Mouse (Mus musculus): ENCODE results near the gene Neurod2. TPM values are rescaled to one million over a fixed set of nuclear protein-coding genes. Genes with fewer than 3 reads are reported as not detected.
A peak's percentile ranks its signal among the peaks of the same experiment; 100 is the strongest.

Gene Neurod2
- polyA plus RNA-seq, 1 experiment from 2014 or later, result not detected

DNA sequence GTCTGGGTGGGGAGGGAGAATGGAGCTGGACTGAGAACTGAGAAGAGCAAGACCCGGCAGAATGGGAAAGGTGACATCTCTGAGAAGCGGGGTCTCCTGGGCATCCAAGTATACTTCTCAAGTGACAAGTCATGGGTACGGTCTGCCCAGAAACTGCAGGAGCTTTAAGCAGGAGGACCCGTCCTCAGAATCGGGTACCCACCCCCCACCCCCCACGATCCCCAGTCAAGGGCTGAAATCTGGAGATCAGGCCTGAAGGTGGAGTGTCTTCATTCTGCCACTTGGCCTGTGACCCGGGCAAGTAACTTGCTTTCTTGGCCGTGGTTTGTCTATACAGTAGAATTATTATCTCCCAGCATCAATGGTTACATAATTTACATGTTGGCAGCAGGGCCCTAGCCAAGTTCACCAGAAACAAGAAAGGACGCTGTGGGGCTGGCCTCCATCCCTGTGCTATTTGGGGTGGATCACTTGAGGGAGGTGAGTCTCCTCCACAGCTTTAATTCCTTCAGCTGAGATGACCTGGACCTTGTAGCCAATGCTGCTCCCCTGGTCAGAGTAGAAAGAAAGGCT, 34.3 kb downstream of the Neurod2 start:
- Histone ChIP-seq H3K27ac (no peak overlapping the region), H3K4me3 (replicated peaks; ENCODE audit: low read depth, low read length) (peak overlapping the region; percentile 61), H3K9me3 (replicated peaks; ENCODE audit: low read length) (no peaks in the 10 kb centered on the region), H3K9ac (ENCODE audit: low read depth, low read length) (peak overlapping the region; percentile 52), H3K27me3 (ENCODE audit: insufficient read depth, low read length) (no peaks in the 10 kb centered on the region), H3K4me1 (replicated peaks; ENCODE audit: insufficient read depth, low read length) (peaks cover 4% of the 10 kb centered on the region), H3K36me3 (ENCODE audit: insufficient read depth, low read length) (no peaks in the 10 kb centered on the region), H3K4me2 (ENCODE audit: low read length) (peak overlapping the region; percentile 95)
- no peak for TF ChIP-seq CTCF (IDR thresholded peaks at IDR 0.05; ENCODE audit: low read depth)
- peak; percentile 22; the same call in 1 of the 2 replicates for ATAC-seq (replicated peaks; ENCODE audit: low FRiP score, low read depth)
- WGBS, result 8% methylated on average over 9 of the region's 9 CpGs
- no peak for DNase-seq (ENCODE audit: low spot score)

DNA sequence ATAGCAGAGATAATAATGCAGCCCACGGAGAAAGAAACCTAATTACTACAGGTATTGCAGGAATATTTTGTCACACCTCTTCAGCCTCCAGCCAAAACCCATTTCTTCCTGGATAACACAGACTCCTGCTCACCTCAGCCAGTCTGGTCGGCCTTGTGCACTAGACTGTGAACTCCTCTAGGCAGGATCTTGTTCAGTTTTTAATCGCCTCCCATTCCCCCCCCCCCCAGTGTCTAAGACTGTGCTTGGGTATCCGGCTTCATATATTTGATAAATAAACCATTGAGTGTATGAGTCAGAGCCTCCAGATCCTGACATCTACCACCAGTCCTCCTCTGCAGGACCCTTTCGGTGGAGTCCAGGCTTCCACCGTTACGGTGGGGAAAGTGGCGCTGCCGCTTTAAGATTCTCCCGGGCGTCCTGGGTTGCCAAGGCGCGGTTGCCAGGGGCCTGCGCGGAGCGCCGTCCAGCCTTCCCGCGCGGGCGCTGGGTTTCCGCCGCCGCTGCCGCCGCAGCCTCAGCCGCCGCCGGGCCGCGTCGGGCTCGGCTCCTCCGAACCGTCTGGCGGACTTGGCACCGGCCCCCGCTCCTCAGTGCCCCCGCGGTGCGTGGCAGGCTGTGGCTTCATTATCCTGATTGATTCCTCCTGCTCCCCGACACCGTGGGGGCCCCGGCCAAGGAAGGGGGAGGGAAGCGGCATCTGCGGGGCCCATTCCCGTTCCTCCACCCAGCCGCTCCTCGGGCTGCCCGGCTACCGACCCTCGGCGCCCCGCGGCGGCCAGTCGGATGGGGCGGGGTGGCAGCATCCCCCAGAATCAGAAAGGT, 35.0 kb downstream of the Neurod2 start:
- WGBS, result 1% methylated on average over 58 of the region's 58 CpGs
- no peaks in the 10 kb centered on the region for H3K36me3 ChIP-seq (ENCODE audit: insufficient read depth, low read length)
- H3K27me3 ChIP-seq (ENCODE audit: insufficient read depth, low read length), result no peaks in the 10 kb centered on the region
- ATAC-seq (replicated peaks; ENCODE audit: low FRiP score, low read depth) (peak; percentile 41), DNase-seq (ENCODE audit: low spot score) (peak; percentile 81)
- peak overlapping the region; percentile 52 for H3K9ac ChIP-seq (ENCODE audit: low read depth, low read length)
- H3K9me3 ChIP-seq (replicated peaks; ENCODE audit: low read length), result no peaks in the 10 kb centered on the region
- peaks cover 4% of the 10 kb centered on the region for H3K4me1 ChIP-seq (replicated peaks; ENCODE audit: insufficient read depth, low read length)
- H3K4me3 ChIP-seq (replicated peaks; ENCODE audit: low read depth, low read length), result peak overlapping the region; percentile 61
- peak overlapping the region; percentile 95 for H3K4me2 ChIP-seq (ENCODE audit: low read length)
- peak; percentile 1; the same call in 1 of the 2 replicates for TF ChIP-seq CTCF (IDR thresholded peaks at IDR 0.05; ENCODE audit: low read depth)
- H3K27ac ChIP-seq, result no peak overlapping the region

DNA sequence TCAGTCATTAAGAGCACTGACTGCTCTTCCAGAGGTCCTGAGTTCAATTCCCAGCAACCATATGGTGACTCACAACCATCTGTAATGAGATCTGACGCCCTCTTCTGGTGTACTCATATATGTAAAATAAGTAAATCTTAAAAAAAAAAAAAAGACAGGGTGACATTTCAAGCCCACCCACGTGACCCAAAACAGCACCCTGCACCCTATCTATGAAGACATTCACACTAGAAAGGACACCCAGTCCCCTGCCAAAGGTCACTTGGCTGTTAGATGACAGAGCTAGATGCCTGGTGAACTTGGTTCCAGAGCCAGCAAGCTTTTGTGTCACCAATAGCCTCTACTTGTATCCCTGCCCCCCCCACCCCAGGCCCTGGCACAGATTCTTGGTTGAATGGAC, 36.4 kb downstream of the Neurod2 start:
- Histone ChIP-seq H3K9ac (ENCODE audit: low read depth, low read length) (no peak overlapping the region), H3K27me3 (ENCODE audit: insufficient read depth, low read length) (no peaks in the 10 kb centered on the region), H3K36me3 (ENCODE audit: insufficient read depth, low read length) (no peaks in the 10 kb centered on the region), H3K4me2 (ENCODE audit: low read length) (no peak overlapping the region), H3K9me3 (replicated peaks; ENCODE audit: low read length) (no peaks in the 10 kb centered on the region), H3K4me1 (replicated peaks; ENCODE audit: insufficient read depth, low read length) (peaks cover 4% of the 10 kb centered on the region), H3K27ac (no peak overlapping the region), H3K4me3 (replicated peaks; ENCODE audit: low read depth, low read length) (no peak overlapping the region)
- TF ChIP-seq CTCF (IDR thresholded peaks at IDR 0.05; ENCODE audit: low read depth), result no peak
- WGBS, result 32% methylated on average over 2 of the region's 2 CpGs
- DNase-seq (ENCODE audit: low spot score), result no peak
- no peak for ATAC-seq (replicated peaks; ENCODE audit: low FRiP score, low read depth)

DNA sequence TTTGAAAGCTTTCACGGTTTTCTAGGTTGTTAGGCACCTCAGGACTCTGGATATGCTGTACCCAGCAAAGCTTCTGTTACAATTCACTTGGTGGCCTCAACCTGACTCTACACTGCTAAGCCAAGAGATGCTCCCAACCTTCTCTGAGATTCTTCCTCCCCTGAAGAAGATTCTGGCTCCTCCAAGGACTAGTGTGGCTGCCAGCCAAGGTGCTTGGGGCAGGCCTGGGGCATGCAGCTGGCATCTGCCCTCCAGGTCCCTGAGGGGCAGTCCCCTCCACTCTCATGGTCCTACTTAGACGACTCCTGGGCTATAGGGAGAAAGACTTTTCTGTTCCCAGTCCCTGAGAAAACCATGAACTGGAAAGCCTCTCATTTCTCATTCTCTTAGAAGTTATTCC, 38.5 kb downstream of the Neurod2 start:
- no peaks in the 10 kb centered on the region for H3K27me3 ChIP-seq (ENCODE audit: insufficient read depth, low read length)
- no peak overlapping the region for H3K4me2 ChIP-seq (ENCODE audit: low read length)
- 62% methylated on average over 2 of the region's 2 CpGs for WGBS
- no peak for ATAC-seq (replicated peaks; ENCODE audit: low FRiP score, low read depth)
- no peak overlapping the region for H3K9ac ChIP-seq (ENCODE audit: low read depth, low read length)
- no peaks in the 10 kb centered on the region for H3K9me3 ChIP-seq (replicated peaks; ENCODE audit: low read length)
- TF ChIP-seq CTCF (IDR thresholded peaks at IDR 0.05; ENCODE audit: low read depth), result no peak
- H3K4me1 ChIP-seq (replicated peaks; ENCODE audit: insufficient read depth, low read length), result peaks cover 4% of the 10 kb centered on the region; the same call in 1 of the 2 replicates
- H3K36me3 ChIP-seq (ENCODE audit: insufficient read depth, low read length), result no peaks in the 10 kb centered on the region
- H3K4me3 ChIP-seq (replicated peaks; ENCODE audit: low read depth, low read length), result no peak overlapping the region
- H3K27ac ChIP-seq, result no peak overlapping the region
- no peak for DNase-seq (ENCODE audit: low spot score)

DNA sequence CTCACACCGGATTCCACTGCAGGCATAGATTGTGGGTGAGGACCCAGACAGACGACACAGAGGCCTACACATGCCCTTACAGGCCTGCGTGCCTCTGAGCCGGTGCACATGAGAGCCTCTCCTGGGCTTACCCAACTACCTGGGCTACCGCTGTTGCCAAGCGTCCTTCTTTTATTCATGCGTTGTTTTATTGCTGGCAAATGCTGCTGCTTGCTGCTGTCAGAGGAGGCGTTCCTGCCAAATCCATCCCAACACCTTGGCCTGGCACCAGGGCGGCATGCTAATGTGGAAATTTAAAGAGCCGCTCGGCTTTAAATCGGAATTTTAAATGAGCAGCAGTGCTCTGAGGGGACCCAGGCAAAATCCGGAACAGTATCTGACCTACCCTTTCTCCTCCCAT, 39.6 kb downstream of the Neurod2 start:
- TF ChIP-seq CTCF (IDR thresholded peaks at IDR 0.05; ENCODE audit: low read depth), result no peak
- WGBS, result 42% methylated on average over 13 of the region's 13 CpGs
- Histone ChIP-seq H3K4me1 (replicated peaks; ENCODE audit: insufficient read depth, low read length) (no peaks in the 10 kb centered on the region; the same call in 1 of the 2 replicates), H3K36me3 (ENCODE audit: insufficient read depth, low read length) (no peaks in the 10 kb centered on the region), H3K27ac (no peak overlapping the region), H3K9me3 (replicated peaks; ENCODE audit: low read length) (no peaks in the 10 kb centered on the region), H3K4me3 (replicated peaks; ENCODE audit: low read depth, low read length) (no peak overlapping the region), H3K4me2 (ENCODE audit: low read length) (no peak overlapping the region), H3K27me3 (ENCODE audit: insufficient read depth, low read length) (no peaks in the 10 kb centered on the region), H3K9ac (ENCODE audit: low read depth, low read length) (no peak overlapping the region)
- ATAC-seq (replicated peaks; ENCODE audit: low FRiP score, low read depth) (no peak), DNase-seq (ENCODE audit: low spot score) (no peak)

DNA sequence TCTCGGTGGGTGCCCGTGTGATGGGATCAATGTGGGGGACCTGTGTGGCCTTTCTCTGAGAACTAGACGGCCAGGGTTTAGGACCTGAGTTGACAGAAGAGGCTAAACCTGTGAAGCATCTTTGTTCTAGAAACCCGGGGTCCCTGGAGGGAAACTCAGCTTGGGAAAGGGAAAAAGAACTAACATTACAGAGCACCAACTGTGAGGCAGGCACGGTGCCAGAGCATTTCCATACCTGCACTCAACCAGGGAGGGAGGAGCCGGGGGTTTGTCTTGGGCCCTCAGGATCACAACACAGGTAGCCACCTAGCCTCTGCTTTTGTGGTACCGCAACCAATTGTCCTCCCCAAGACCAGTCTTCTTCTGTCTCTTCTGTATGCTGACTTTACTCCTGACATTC, 41.5 kb downstream of the Neurod2 start:
- no peak for TF ChIP-seq CTCF (IDR thresholded peaks at IDR 0.05; ENCODE audit: low read depth)
- 59% methylated on average over 7 of the region's 7 CpGs for WGBS

More for the DNA sequence above, 41.5 kb downstream of the Neurod2 start:
- no peaks in the 10 kb centered on the region for H3K36me3 ChIP-seq (ENCODE audit: insufficient read depth, low read length)
- no peak overlapping the region for H3K27ac ChIP-seq
- H3K4me3 ChIP-seq (replicated peaks; ENCODE audit: low read depth, low read length), result no peak overlapping the region
- H3K4me2 ChIP-seq (ENCODE audit: low read length), result no peak overlapping the region
- H3K9ac ChIP-seq (ENCODE audit: low read depth, low read length), result no peak overlapping the region
- no peaks in the 10 kb centered on the region for H3K27me3 ChIP-seq (ENCODE audit: insufficient read depth, low read length)
- ATAC-seq (replicated peaks; ENCODE audit: low FRiP score, low read depth), result no peak
- H3K4me1 ChIP-seq (replicated peaks; ENCODE audit: insufficient read depth, low read length), result no peaks in the 10 kb centered on the region
- H3K9me3 ChIP-seq (replicated peaks; ENCODE audit: low read length), result no peaks in the 10 kb centered on the region
- no peak for DNase-seq (ENCODE audit: low spot score)
